Mouse (Mus musculus) retina, postnatal 7 days (tissue): ENCODE data around the gene Fra10ac1.
A peak's percentile ranks its signal among the peaks of the same experiment; 100 is the strongest.

ENCODE experiments used
- DNase-seq: peaks from one replicate; pipeline ENCODE4 v3.0.0-alpha.2; 2012; ENCODE audit warnings: low read depth, low spot score

The Fra10ac1 gene

DNA sequence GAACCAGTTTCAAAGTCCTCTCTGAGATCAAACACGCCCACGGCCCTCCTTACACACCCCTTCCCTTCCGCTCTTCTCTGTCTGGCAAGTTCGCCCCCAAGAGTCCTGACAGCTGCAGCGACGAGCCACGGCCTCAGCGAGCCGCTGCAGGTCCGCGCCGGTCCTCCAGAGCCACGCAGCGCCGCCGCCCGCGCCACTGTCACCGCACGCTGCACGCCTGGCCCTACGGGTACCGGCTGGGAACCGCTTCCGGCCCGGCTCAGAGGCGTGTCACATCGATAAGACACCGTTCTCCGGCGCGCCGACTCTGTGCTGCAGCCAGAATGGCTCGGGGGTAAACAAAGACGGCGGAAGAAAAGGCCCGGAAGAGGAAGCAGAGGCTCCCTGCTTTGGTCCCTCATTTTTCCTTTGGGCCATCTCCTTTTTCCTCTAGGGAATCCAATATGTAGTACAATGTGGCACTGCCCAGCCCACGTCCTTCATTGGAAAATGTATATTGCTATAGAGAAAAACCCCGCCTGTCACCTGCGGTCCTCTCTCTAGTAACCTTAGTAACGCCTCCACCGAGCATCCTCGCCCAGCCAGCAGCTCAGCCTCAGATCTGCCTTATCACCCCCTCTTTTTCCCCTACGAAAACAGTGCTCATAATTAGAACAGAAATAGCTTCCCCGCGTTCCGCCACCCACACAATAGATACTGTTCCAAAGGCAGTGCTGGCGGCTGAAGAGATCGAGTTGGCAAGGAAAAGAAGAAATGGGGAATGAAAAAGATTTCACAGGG is at the start of gene Fra10ac1:
TSS of gene Fra10ac1 (minus strand) at position 252 of the 780 bp plus-strand sequence.
- peak; percentile 84 for DNase-seq

DNA sequence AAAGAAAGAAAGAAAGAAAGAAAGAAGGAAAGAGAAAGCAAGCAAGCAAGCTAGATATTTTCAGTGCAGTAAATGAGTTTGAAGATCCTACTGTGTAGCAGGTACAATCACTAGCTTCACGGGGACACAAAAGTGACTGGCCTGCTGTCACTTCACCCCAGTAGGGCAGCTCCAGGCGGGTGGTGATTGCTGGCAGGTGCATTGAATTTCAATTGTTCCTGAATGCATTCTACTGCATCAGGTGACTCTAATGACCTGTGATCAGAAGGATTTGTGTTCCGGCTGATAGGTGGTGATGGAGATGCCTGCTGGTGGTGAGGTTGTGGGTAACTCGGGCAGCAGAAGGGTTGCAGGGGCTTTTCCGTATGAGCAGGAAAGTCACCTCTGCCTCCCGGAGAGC is 47.1 kb upstream of the Fra10ac1 start:
- no peak for DNase-seq

DNA sequence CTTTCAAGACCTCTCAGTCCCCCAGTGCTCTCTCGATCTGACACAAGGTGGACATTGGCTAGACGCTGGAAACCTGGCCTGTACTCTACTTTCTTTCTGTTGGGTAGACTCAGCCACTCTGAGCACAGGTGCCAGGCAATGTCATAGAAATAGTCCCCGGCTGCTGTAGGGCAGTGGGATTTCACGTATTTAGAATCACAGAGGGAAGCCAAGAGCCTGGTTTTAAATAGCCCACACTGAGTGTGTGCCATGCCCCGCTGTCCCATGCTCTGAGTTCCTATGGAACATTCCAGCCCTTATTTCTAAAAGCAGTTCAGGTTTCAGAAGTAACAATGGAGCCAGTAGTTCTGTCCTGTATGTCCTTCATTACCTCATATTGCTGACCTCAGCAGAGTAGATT is 43.5 kb upstream of the Fra10ac1 start:
- no peak for DNase-seq

DNA sequence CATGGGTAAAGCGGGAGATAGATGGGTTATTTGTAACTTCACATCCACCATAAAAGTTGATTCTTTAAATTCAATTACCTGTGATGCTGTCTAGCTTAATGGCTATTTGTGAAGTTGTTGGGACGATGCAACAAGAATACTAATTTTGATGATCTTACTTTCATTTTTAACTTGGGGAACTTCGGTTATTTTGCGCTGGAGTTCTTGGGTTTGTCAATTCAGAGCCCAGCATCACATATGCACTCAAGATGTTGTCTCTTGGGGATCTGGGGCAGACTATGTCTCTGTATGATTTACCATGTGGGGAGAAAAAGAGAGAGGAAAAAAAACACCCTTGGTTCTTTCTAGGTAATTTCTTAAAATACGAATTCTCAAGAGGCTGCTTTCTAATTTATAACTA is 41.8 kb upstream of the Fra10ac1 start:
- DNase-seq: no peak

DNA sequence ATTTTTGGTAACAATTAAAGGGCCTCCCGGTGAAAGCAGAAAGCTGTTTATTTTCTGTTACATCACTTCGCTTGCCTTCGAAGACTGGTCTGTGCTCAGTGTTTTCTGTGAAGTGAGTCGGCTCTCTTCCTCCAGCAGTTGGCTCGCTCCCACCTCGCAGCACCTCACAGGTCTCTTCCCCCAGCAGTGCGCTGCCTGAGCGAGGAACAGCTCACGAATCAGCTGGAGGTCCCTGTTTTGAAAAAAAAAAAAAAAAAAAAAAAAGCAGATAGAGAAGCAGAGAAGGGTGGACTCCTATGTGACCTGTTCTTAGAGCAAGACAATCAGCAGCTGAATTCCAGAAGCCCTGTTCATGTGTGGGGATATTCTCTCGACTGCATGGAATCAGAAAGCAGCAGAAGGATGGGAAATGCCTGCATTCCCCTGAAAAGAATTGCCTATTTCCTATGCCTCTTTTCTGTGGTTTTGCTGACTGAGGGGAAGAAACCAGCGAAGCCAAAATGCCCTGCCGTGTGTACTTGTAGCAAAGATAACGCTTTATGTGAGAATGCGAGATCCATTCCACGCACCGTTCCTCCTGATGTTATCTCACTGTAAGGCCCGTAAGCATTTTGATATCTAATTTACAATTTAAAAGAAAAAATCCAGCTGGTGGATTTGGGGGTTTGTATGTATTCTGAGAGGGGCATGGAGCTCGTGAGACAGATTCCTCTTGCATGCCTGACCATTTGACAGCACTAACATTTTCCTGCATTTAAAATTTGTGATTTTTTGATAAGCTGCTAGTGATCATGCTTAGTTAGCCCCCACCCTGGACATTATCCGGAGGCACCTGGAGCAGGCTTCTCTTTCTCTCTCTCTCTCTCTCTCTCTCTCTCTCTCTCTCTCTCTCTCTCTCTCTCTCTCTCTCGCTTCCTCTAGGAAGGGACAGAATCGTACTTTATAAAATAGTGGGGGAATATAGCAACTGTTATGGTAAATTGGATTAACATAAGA is 40.8 kb upstream of the Fra10ac1 start, which contains the start of gene Lgi1:
TSS of gene Lgi1 (plus strand) at position 32 of the 996 bp plus-strand sequence.
- no peak for DNase-seq

DNA sequence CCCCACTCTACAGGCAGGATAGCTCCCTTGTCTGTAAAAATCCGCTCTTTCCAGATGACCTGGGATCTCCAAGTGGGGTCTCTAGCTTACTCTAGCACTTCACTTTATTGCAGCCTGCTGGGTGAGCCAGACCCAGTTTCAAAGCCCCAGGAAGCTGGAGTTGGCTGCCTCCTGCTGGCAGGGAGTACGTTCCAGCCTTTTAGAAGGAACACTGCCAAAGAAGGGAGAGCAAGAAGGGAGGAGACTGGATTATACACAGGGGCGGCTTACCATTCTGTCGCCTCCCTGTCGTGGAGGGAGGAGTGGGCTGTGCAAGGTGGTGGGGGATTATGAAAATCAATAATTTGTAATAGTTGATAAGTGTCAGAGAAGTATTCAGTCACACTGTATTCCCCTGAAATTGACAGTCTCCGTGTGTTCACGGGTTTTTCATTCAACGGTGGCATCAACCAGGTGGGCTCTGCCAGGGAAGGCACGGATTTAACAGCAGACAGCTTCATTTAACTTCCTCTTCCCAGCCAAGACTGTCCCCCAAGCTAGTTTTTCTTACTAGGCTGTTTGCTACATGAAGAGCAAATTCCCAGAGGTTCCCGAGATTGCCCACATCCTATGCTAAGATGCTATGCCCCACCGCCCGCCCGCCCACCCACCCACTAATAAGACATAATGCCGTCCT is 40.0 kb upstream of the Fra10ac1 start:
- peak; percentile 30 for DNase-seq

DNA sequence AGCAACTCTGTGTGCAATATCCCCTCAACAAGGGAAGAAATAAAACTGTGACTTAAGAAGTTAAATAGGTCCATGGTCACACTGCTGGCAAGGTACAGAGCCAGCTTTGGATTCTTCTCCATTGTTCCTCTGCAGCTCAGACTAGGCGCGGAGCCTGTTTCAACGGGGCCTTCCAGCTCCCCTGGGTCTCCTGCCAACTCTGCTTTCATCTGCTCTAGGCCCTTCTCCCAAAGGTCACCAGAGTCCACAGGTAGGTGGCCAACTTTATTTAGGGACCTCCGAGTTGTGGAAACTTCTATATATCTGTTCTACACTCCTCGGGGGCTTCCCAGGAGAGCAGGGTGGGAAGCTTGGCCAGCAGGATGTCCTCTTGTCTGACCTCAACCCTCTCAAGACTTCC is 37.4 kb upstream of the Fra10ac1 start:
- DNase-seq: no peak

DNA sequence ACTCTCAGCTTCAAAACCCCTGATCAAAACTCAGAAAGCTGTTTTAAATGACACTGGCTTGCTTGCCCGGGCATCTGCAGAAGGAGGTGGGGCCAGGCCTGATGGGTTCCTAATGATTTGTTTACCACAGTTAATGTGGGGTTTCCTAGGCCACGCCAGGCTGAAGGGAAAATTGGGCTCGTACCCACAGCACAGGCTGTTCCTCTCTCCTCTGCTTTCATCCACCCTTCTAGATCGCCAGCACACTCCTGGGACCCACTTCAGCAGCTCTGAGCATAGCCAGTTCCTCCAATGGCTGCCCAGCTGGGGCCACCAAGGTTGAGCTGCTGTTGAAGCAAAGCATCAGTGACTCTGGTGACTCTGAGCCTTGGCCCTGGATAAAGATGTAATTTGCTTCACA is 36.4 kb upstream of the Fra10ac1 start:
- no peak for DNase-seq

DNA sequence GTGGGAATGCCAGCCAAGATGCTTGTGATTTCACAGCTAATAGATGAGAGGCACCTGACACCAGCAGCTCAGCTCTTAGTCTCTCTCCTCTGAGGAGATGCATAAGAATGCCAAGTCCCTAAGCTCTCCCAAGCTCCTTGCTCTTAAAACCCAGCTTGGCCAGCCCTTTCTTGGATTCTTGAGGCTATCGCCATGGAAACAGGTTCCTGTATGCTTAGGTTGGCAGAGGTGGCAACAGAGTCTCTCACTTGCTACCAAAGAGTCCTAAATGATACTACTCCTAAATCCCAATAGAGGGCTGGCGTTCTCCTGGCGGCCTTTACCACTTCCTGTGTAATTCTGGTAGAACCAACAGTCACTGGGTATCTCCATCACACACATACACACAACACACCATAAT is 35.5 kb upstream of the Fra10ac1 start:
- DNase-seq: no peak

DNA sequence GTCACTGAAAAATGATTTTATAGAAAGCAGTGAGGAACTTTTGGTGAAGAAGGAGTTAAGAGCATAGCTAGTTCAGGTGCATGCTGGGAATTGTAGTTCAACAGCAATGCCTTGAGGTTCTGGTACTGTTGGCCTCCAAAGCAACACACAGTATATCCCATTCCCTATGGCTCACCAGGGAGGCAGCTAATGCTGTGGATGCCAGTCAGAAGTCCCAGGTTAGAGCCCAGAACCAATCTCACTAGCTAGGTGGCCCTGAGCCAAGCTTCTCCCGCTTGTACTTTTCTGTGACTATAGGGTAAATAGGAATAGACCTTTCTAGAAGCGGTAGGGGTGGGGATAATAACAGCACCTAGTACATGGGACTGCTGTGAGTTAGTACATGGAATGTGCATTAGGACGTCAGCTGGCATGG is 34.7 kb upstream of the Fra10ac1 start:
- no peak for DNase-seq

DNA sequence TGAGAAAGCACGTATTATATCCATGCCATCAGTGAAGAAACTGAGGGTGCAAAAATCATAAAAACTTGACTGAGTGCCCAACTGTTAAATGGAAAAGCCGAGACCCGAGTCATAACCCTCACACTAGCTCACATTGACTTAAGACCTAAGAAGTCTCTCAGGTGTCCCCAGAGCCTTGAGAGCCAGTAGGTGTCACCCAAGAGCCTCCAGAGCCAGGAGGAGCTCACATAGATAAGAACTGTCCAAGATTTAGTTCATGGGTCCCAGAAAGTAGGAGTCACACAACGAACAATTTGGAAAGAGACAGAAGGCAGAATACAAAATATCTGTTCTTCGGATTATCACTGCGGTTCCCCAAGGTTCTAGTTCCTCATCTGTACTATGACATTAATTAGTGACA is 29.8 kb upstream of the Fra10ac1 start:
- DNase-seq: peak; percentile 40

DNA sequence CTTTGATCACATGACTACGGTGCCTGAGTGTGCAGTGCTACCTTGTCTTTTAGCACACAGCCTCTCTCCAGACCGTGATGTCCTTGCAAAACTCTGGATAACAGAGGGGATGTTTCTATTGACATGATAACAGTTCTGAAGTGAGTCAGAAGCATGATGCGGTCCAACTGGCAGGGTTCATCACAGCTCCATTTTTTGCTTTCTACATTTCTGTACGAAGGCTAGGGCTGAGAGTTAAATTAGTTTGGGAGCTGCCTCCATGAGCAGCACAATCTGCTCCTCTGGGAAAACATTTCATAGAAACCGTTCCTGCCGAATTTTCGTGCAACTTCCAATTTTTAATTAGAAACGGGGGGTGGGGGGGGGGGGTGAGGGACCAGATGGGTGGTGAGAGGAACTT is 25.7 kb upstream of the Fra10ac1 start:
- DNase-seq: no peak

DNA sequence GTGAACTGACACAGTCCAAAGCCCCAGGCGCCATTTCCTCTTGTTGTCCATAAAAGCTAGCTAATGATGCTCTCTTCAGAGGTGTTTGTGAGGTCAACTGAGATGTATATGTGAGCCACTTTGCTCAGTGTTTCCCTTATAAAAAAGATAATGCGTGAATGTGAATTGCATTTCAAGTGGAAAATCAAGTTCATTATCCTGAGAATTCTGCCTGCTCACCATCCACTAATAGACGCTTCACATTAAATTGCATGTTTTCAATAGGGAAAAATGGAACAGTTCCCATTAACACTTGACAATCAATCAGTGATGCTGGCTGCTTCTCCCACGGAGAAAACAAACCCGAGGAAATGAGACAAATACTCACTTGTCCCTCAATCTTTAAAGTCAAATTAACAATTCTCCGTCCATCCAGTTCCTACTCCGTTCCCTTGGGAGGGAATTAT is 22.2 kb upstream of the Fra10ac1 start:
- no peak for DNase-seq

DNA sequence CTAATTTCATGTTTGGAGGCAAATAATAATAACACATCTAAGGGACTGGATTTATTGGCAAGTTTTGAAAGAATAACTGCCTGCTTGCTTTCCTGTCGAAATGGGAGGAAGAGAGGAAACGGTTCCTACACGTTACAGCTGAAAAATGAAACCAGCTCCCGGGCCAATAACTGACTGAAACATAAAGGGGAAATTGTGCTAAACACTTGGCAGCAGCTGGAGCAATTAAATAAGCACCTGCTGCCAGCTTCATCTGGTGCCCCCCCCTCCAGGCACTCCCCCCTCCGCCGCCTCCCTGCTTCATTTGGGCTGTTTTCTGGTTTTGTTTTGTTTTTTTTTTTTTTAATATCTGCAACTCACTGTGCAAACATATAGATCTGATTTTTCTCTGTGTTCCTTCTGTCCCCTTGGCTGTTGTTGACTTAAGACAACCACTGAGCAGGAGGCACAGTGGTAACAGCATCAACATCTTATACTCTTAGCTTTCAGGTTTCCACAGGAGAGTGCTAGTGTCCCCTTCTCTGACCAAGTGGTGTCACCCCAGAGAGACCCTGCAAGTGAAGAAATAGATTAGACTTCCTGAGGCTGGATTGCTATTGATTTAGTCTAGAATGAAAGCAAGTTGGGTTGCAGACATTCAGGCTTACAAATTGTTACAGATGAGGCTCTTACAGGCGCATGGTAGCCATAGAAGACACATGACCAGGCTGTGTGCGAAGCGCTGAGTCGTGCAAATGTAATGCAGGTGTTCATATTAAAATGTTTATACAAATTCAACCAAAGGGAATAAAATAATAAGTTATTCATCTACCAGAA is 21.6 kb upstream of the Fra10ac1 start:
- no peak for DNase-seq

DNA sequence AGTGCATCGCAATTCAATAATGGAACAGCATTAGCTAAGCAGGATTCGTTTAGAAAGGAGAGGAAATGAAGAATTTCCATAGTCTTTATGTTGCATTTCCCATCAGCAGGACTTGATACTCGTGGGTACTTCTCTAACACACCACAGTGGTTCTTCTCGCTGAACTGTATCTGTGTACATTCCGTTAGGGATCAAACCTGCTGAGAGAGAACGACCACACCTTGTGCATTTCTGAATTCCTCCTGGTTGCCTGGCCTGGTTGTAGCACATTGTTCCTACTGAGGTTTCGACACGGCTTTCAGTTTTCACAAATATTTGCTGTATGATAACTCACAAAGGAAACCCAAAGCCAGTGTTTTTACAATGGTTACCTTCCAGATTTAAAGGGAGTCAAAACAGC is 20.8 kb upstream of the Fra10ac1 start:
- DNase-seq: no peak

DNA sequence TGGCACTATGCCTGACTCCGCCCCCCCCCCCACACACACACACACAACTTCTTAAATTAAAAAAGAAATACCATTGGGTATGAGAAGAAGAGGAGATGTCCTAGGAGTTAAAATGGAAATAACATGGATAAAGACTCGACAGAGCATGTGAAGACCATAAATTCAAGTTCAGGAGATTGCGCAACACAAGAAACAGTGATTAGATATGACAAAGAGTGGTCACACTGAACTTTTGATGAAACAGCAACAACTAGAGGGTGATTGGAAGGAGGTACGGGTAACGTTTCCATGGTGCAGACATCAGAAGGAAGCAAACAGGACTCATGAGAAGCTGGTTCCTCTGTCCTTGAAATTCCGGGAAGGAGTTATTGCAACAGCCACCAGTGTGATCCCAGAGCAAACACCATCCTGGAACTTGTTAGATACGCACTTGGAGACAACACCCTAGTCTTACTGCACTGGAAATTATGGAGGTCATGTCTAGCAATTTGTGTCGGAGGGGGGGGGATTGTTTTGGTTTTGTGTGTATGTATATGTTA is 18.4 kb upstream of the Fra10ac1 start:
- DNase-seq: no peak

DNA sequence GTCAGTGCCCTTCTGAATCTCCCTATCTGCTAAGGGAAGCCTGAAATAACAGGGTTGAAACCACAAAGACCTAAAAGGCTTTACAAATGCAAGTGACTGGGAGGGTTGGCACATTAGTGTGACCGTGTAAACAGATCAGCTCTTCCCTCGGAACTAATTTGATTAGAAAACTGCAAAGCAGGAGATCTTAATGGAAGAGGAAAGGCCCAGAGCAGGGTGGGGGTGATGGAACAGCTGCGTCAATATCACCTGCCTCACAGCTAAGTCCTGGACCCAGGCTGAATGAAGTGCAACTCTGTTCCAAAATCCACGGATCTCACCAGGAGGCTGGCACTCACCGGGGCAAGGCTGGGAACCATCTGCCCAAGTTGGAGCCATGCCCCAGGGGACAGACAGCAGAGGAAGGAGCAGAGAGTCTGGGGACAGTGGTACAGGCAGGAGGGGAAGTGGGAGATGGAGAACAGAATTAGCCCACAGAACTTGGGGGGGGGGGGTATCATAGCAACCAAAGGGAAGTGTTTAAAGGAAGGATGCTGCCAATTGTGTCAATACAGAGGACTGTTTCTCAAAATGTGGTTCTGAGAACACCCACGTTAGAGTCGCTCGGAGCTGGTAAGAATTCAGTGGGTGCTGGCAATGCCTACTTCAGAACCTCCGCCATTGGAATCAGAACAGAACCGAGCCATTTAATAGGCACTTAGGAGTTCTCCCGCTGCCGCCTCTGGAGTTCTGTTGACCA is 14.4 kb upstream of the Fra10ac1 start:
- no peak for DNase-seq

DNA sequence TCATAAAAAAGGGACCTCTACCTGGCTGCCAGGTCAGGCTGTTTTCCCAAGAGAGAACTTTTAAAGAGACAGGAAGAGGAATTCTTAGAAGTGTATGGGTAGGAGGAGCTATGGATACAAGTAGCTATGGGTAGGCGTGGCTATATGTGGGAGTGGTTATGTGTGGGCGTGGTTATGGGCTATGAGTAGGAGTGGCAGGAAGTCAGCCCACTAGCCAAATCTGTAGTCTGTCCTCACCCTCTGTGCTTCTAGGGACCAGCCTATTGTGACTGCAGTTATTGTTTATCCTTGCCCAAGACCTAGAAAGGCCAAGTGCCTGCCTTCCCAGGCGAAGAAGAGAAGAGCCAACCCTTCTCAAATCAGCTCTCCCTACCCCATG is 13.9 kb upstream of the Fra10ac1 start:
- no peak for DNase-seq

DNA sequence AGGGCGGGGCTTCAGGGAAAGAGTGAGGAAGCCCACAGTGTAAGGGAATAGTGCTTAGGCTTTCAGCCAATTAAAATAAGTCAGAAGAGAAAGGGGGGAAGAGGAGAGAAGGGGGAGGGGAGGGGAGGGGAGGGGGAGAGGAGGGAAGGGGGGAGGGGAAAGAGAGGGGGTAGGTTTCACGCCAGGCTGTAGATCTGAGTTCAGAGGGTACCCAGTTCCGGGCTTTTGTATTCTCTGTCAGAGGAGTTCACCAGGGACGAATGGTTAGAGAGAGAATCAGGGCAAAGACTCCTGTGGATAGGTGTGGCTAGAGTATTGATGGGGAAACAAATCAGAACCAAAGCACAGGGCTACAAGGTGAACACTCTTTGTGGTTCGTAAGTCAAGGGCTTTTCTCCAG is 12.6 kb upstream of the Fra10ac1 start:
- no peak for DNase-seq

DNA sequence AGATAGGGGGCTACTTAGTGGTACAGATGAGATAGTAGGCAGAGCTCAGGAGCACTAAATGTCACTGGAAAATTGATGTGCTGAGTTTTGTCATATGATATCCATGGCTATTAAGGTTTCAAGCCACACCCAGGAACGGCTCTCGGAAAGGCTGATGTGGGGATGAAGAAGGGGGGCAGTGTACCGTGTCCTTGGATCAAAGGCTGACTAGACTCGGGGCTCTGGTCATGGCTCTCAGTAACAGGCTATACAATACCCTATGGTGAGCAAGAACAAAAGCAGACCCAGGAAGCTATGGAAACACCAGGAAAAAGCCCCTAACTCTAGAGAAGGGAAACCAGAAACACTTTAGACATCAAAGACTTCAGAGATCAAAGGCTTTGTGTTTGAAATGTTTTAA is 8.6 kb upstream of the Fra10ac1 start:
- DNase-seq: no peak
